Mouse (Mus musculus): ENCODE measurements around the gene Tdgf1. TPM values are rescaled to one million over a fixed set of nuclear protein-coding genes. Genes with fewer than 3 reads are reported as not detected.
A peak's percentile ranks its signal among the peaks of the same experiment; 100 is the strongest.

Gene Tdgf1
- polyA plus RNA-seq, 1 experiment from 2014 or later = not detected

- no peak for ATAC-seq
- 29% methylated on average over 6 of the region's 6 CpGs for WGBS
Measured at GRCm38 (mm10) chr9:110947900-110948299, 1.9 kb upstream of the Tdgf1 start.

GRCm38 (mm10) chr9:110947261-110947661 lies 1.3 kb upstream of the Tdgf1 start:
- no peaks in the 10 kb centered on the region for H3K9me3 ChIP-seq (ENCODE audit: control insufficient read depth, low read length)

More at GRCm38 (mm10) chr9:110947900-110948299, 1.9 kb upstream of the Tdgf1 start:
- H3K4me1 ChIP-seq (replicated peaks; ENCODE audit: control insufficient read depth, insufficient read depth, low read length) = peaks cover 11% of the 10 kb centered on the region
- H3K27ac ChIP-seq (ENCODE audit: low read length) = no peak overlapping the region
- no peak overlapping the region for H3K4me3 ChIP-seq (replicated peaks; ENCODE audit: low read length)
- no peak overlapping the region for H3K4me2 ChIP-seq (ENCODE audit: low read length)
- no peak overlapping the region for H3K9ac ChIP-seq (replicated peaks; ENCODE audit: low read depth, low read length)
- no peaks in the 10 kb centered on the region for H3K9me3 ChIP-seq (ENCODE audit: control insufficient read depth, low read length)
- H3K36me3 ChIP-seq (ENCODE audit: control insufficient read depth, insufficient read depth) = no peaks in the 10 kb centered on the region
- peaks cover 26% of the 10 kb centered on the region for H3K27me3 ChIP-seq (replicated peaks; ENCODE audit: control insufficient read depth, insufficient read depth, low read length)

GRCm38 (mm10) chr9:110946548-110947044 lies 638 bp upstream of the Tdgf1 start:
- 14% methylated on average over 20 of the region's 20 CpGs for WGBS
- no peak overlapping the region for H3K4me2 ChIP-seq (ENCODE audit: low read length)
- no peak overlapping the region for H3K4me3 ChIP-seq (replicated peaks; ENCODE audit: low read length)
- H3K27me3 ChIP-seq (replicated peaks; ENCODE audit: control insufficient read depth, insufficient read depth, low read length) = peaks cover 24% of the 10 kb centered on the region
- H3K36me3 ChIP-seq (ENCODE audit: control insufficient read depth, insufficient read depth) = no peaks in the 10 kb centered on the region
- no peak for ATAC-seq
- no peak overlapping the region for H3K27ac ChIP-seq (ENCODE audit: low read length)
- H3K9me3 ChIP-seq (ENCODE audit: control insufficient read depth, low read length) = no peaks in the 10 kb centered on the region
- peaks cover 11% of the 10 kb centered on the region for H3K4me1 ChIP-seq (replicated peaks; ENCODE audit: control insufficient read depth, insufficient read depth, low read length)
- H3K9ac ChIP-seq (replicated peaks; ENCODE audit: low read depth, low read length) = no peak overlapping the region

More at GRCm38 (mm10) chr9:110947261-110947661, 1.3 kb upstream of the Tdgf1 start:
- no peak overlapping the region for H3K27ac ChIP-seq (ENCODE audit: low read length)
- no peak overlapping the region for H3K4me2 ChIP-seq (ENCODE audit: low read length)
- H3K9ac ChIP-seq (replicated peaks; ENCODE audit: low read depth, low read length) = no peak overlapping the region
- ATAC-seq = no peak
- WGBS = 11% methylated on average over 6 of the region's 6 CpGs
- H3K4me1 ChIP-seq (replicated peaks; ENCODE audit: control insufficient read depth, insufficient read depth, low read length) = peaks cover 11% of the 10 kb centered on the region
- peaks cover 24% of the 10 kb centered on the region for H3K27me3 ChIP-seq (replicated peaks; ENCODE audit: control insufficient read depth, insufficient read depth, low read length)
- no peaks in the 10 kb centered on the region for H3K36me3 ChIP-seq (ENCODE audit: control insufficient read depth, insufficient read depth)
- no peak overlapping the region for H3K4me3 ChIP-seq (replicated peaks; ENCODE audit: low read length)

- Histone ChIP-seq H3K4me2 (ENCODE audit: low read length) (peak overlapping the region; percentile 13; the same call in 1 of the 2 replicates), H3K27me3 (replicated peaks; ENCODE audit: control insufficient read depth, insufficient read depth, low read length) (peaks cover 24% of the 10 kb centered on the region), H3K4me1 (replicated peaks; ENCODE audit: control insufficient read depth, insufficient read depth, low read length) (peaks cover 11% of the 10 kb centered on the region), H3K27ac (ENCODE audit: low read length) (no peak overlapping the region), H3K9me3 (ENCODE audit: control insufficient read depth, low read length) (no peaks in the 10 kb centered on the region), H3K36me3 (ENCODE audit: control insufficient read depth, insufficient read depth) (no peaks in the 10 kb centered on the region), H3K4me3 (replicated peaks; ENCODE audit: low read length) (no peak overlapping the region), H3K9ac (replicated peaks; ENCODE audit: low read depth, low read length) (no peak overlapping the region)
- no peak for ATAC-seq
- 31% methylated on average over 18 of the region's 18 CpGs for WGBS
Measured at GRCm38 (mm10) chr9:110945343-110945742, 615 bp downstream of the Tdgf1 start.

- H3K9ac ChIP-seq (replicated peaks; ENCODE audit: low read depth, low read length) = no peak overlapping the region
Measured at GRCm38 (mm10) chr9:110944265-110944664, 1.7 kb downstream of the Tdgf1 start.

GRCm38 (mm10) chr9:110937506-110938490 lies 8.2 kb downstream of the Tdgf1 start:
- ATAC-seq = no peak
- Histone ChIP-seq H3K4me2 (ENCODE audit: low read length) (no peak overlapping the region), H3K27me3 (replicated peaks; ENCODE audit: control insufficient read depth, insufficient read depth, low read length) (no peaks in the 10 kb centered on the region), H3K27ac (ENCODE audit: low read length) (no peak overlapping the region), H3K36me3 (ENCODE audit: control insufficient read depth, insufficient read depth) (no peaks in the 10 kb centered on the region), H3K4me1 (replicated peaks; ENCODE audit: control insufficient read depth, insufficient read depth, low read length) (0 out of 2 replicates have a peak, but pooled peaks cover 4% of the 10 kb centered on the region), H3K9me3 (ENCODE audit: control insufficient read depth, low read length) (no peaks in the 10 kb centered on the region), H3K9ac (replicated peaks; ENCODE audit: low read depth, low read length) (no peak overlapping the region), H3K4me3 (replicated peaks; ENCODE audit: low read length) (no peak overlapping the region)
- WGBS = 81% methylated on average over 12 of the region's 12 CpGs

More at GRCm38 (mm10) chr9:110944265-110944664, 1.7 kb downstream of the Tdgf1 start:
- WGBS = 41% methylated on average over 13 of the region's 13 CpGs
- Histone ChIP-seq H3K4me3 (replicated peaks; ENCODE audit: low read length) (no peak overlapping the region), H3K27me3 (replicated peaks; ENCODE audit: control insufficient read depth, insufficient read depth, low read length) (peaks cover 24% of the 10 kb centered on the region), H3K4me2 (ENCODE audit: low read length) (no peak overlapping the region), H3K4me1 (replicated peaks; ENCODE audit: control insufficient read depth, insufficient read depth, low read length) (peaks cover 11% of the 10 kb centered on the region), H3K9me3 (ENCODE audit: control insufficient read depth, low read length) (no peaks in the 10 kb centered on the region), H3K36me3 (ENCODE audit: control insufficient read depth, insufficient read depth) (no peaks in the 10 kb centered on the region), H3K27ac (ENCODE audit: low read length) (no peak overlapping the region)
- ATAC-seq = no peak

- Histone ChIP-seq H3K9me3 (ENCODE audit: control insufficient read depth, low read length) (no peaks in the 10 kb centered on the region), H3K9ac (replicated peaks; ENCODE audit: low read depth, low read length) (no peak overlapping the region), H3K36me3 (ENCODE audit: control insufficient read depth, insufficient read depth) (no peaks in the 10 kb centered on the region), H3K27me3 (replicated peaks; ENCODE audit: control insufficient read depth, insufficient read depth, low read length) (no peaks in the 10 kb centered on the region), H3K4me1 (replicated peaks; ENCODE audit: control insufficient read depth, insufficient read depth, low read length) (0 out of 2 replicates have a peak, but pooled peaks cover 6% of the 10 kb centered on the region), H3K4me3 (replicated peaks; ENCODE audit: low read length) (no peak overlapping the region), H3K27ac (ENCODE audit: low read length) (no peak overlapping the region), H3K4me2 (ENCODE audit: low read length) (no peak overlapping the region)
- 86% methylated on average over 7 of the region's 7 CpGs for WGBS
- no peak for ATAC-seq
Measured at GRCm38 (mm10) chr9:110935941-110936340, 10.0 kb downstream of the Tdgf1 start.

- no peak overlapping the region for H3K27ac ChIP-seq (ENCODE audit: low read length)
- WGBS = 72% methylated on average over 12 of the region's 12 CpGs
Measured at GRCm38 (mm10) chr9:110933850-110934437, 12.0 kb downstream of the Tdgf1 start.

GRCm38 (mm10) chr9:110931573-110931972 lies 14.4 kb downstream of the Tdgf1 start:
- H3K4me2 ChIP-seq (ENCODE audit: low read length) = no peak overlapping the region
- WGBS = 43% methylated on average over 6 of the region's 6 CpGs
- H3K36me3 ChIP-seq (ENCODE audit: control insufficient read depth, insufficient read depth) = no peaks in the 10 kb centered on the region
- no peak overlapping the region for H3K4me3 ChIP-seq (replicated peaks; ENCODE audit: low read length)
- H3K4me1 ChIP-seq (replicated peaks; ENCODE audit: control insufficient read depth, insufficient read depth, low read length) = 0 out of 2 replicates have a peak, but pooled peaks cover 6% of the 10 kb centered on the region
- ATAC-seq = no peak
- H3K27me3 ChIP-seq (replicated peaks; ENCODE audit: control insufficient read depth, insufficient read depth, low read length) = no peaks in the 10 kb centered on the region
- H3K27ac ChIP-seq (ENCODE audit: low read length) = no peak overlapping the region
- H3K9me3 ChIP-seq (ENCODE audit: control insufficient read depth, low read length) = no peaks in the 10 kb centered on the region
- no peak overlapping the region for H3K9ac ChIP-seq (replicated peaks; ENCODE audit: low read depth, low read length)

More at GRCm38 (mm10) chr9:110933850-110934437, 12.0 kb downstream of the Tdgf1 start:
- Histone ChIP-seq H3K4me2 (ENCODE audit: low read length) (no peak overlapping the region), H3K9me3 (ENCODE audit: control insufficient read depth, low read length) (no peaks in the 10 kb centered on the region), H3K27me3 (replicated peaks; ENCODE audit: control insufficient read depth, insufficient read depth, low read length) (no peaks in the 10 kb centered on the region), H3K9ac (replicated peaks; ENCODE audit: low read depth, low read length) (no peak overlapping the region), H3K4me3 (replicated peaks; ENCODE audit: low read length) (no peak overlapping the region), H3K4me1 (replicated peaks; ENCODE audit: control insufficient read depth, insufficient read depth, low read length) (0 out of 2 replicates have a peak, but pooled peaks cover 6% of the 10 kb centered on the region), H3K36me3 (ENCODE audit: control insufficient read depth, insufficient read depth) (no peaks in the 10 kb centered on the region)
- ATAC-seq = peak; percentile 50; the same call in 1 of the 2 replicates

Measured in forebrain, embryonic 16.5 days (tissue).